Mouse (Mus musculus) lung, postnatal 0 days (tissue): ENCODE data around the gene Eif4a1. TPM values are rescaled to one million over a fixed set of nuclear protein-coding genes. Genes with fewer than 3 reads are reported as not detected.

ENCODE experiments used
- ATAC-seq: fragments of 200-750 bp; cut with Nextera tagmentation; 2 replicates; pipeline ENCODE4 v1.8.0; 2017; ENCODE audit warnings: moderate library complexity
- DNase-seq: peaks from one replicate; pipeline ENCODE4 v3.0.0-alpha.2; 2016; ENCODE audit warnings: low spot score
- H3K27ac ChIP-seq: fragments of 300-500 bp; sonication (generic); 2 replicates; pipeline ENCODE4 v1.5.1; 2014; ENCODE audit warnings: antibody characterized with exemption, mild to moderate bottlenecking, low read length, mixed read lengths
- H3K27me3 ChIP-seq: fragments of 300-500 bp; sonication (generic); replicated peaks from 2 replicates; pipeline ENCODE4 v1.6.1; 2014; ENCODE audit warnings: low read length, mixed read lengths; ENCODE audit not compliant: insufficient read depth
- H3K36me3 ChIP-seq: fragments of 300-500 bp; sonication (generic); 2 replicates; pipeline ENCODE4 v1.6.1; 2014; ENCODE audit warnings: low read length, mixed read lengths; ENCODE audit not compliant: insufficient read depth
- H3K4me1 ChIP-seq: fragments of 300-500 bp; sonication (generic); 2 replicates; pipeline ENCODE4 v1.6.1; 2014; ENCODE audit warnings: antibody characterized with exemption, low read depth, low read length, mixed read lengths; ENCODE audit not compliant: insufficient read depth
- H3K4me2 ChIP-seq: fragments of 300-500 bp; sonication (generic); replicated peaks from 2 replicates; pipeline ENCODE4 v1.6.1; 2014; ENCODE audit warnings: low read depth, mild to moderate bottlenecking, low read length, moderate library complexity, mixed read lengths
- H3K4me3 ChIP-seq: fragments of 300-500 bp; sonication (generic); 2 replicates; pipeline ENCODE4 v1.5.1; 2014; ENCODE audit warnings: low read depth, low read length
- H3K9ac ChIP-seq: fragments of 300-500 bp; sonication (generic); replicated peaks from 2 replicates; pipeline ENCODE4 v1.6.1; 2014; ENCODE audit warnings: low read depth, mild to moderate bottlenecking
- H3K9me3 ChIP-seq: fragments of 300-500 bp; sonication (generic); 2 replicates; pipeline ENCODE4 v1.6.1; 2016; ENCODE audit warnings: low read length, mixed read lengths
- CTCF ChIP-seq: IDR thresholded peaks from 2 replicates; pipeline ENCODE4 v1.5.1; 2016; ENCODE audit warnings: antibody characterized with exemption, mild to moderate bottlenecking
- EP300 ChIP-seq: IDR thresholded peaks from 2 replicates; pipeline ENCODE4 v1.6.1; 2016; ENCODE audit warnings: antibody characterized with exemption, mild to moderate bottlenecking, control low read depth
- WGBS: fragments of 180-500 bp; shearing (Covaris S2); extraction: QIAGEN DNeasy Blood & Tissue Kit; methylation state at CpG from one replicate; pipeline ENCODE4 v1.1.7; 2014; 5-methylcytosine and 5-hydroxymethylcytosine counted together
- polyA plus RNA-seq: library from polyadenylated mRNA; unstranded; fragments of >200 nt; fragmentation: Nextera tagmentation; extraction: Ambion mirVana; gene quantifications from 2 replicates; pipeline ENCODE4 v1.2.1, GENCODE M21; 2015

Eif4a1 gene
- 283 and 286 TPM in 2 replicates for polyA plus RNA-seq

- DNase-seq (peak; percentile 100), ATAC-seq (peak; percentile 94)
- H3K4me3 ChIP-seq = peak within 1 kb of the TSS; percentile 100
- H3K27ac ChIP-seq = peak within 1 kb of the TSS; percentile 100
- TF ChIP-seq CTCF = 0 out of 2 replicates have a peak, but pooled peaks have one; percentile 17
- no peak for TF ChIP-seq EP300
- WGBS = under 1% methylated on average over 36 of the region's 36 CpGs
- H3K4me2 ChIP-seq = peak within 1 kb of the TSS; percentile 67
- peaks cover 4% of the 10 kb centered on the region; the same call in 1 of the 2 replicates for H3K4me1 ChIP-seq
- no peaks in the 10 kb centered on the region for H3K27me3 ChIP-seq
- H3K36me3 ChIP-seq = peaks cover 53% of the 10 kb centered on the region
- peak within 1 kb of the TSS; percentile 99 for H3K9ac ChIP-seq
- H3K9me3 ChIP-seq = no peaks in the 10 kb centered on the region
Observed at GRCm38 (mm10) chr11:69672211-69672706, at the start of gene Eif4a1. Gene Eif4a1 (minus strand): TSS chr11:69672423.

GRCm38 (mm10) chr11:69720852-69721251, 48.6 kb upstream of the Eif4a1 start:
- Histone ChIP-seq H3K4me3 (no peak overlapping the region), H3K9ac (no peak overlapping the region), H3K36me3 (no peaks in the 10 kb centered on the region), H3K27ac (no peak overlapping the region), H3K4me1 (no peaks in the 10 kb centered on the region), H3K9me3 (no peaks in the 10 kb centered on the region), H3K27me3 (no peaks in the 10 kb centered on the region), H3K4me2 (no peak overlapping the region)
- TF ChIP-seq CTCF (no peak), EP300 (no peak)
- ATAC-seq (peak; percentile 53; the same call in 1 of the 2 replicates), DNase-seq (peak; percentile 51)
- 45% methylated on average over 6 of the region's 6 CpGs for WGBS

GRCm38 (mm10) chr11:69719423-69719822, 47.2 kb upstream of the Eif4a1 start:
- Histone ChIP-seq H3K36me3 (no peaks in the 10 kb centered on the region), H3K9ac (no peak overlapping the region), H3K4me3 (no peak overlapping the region), H3K27me3 (no peaks in the 10 kb centered on the region), H3K27ac (no peak overlapping the region), H3K4me2 (no peak overlapping the region), H3K9me3 (no peaks in the 10 kb centered on the region), H3K4me1 (no peaks in the 10 kb centered on the region)
- ATAC-seq = no peak
- 72% methylated on average over 6 of the region's 6 CpGs for WGBS
- DNase-seq = no peak
- no peak for TF ChIP-seq EP300
- peak; percentile 37 for TF ChIP-seq CTCF

GRCm38 (mm10) chr11:69718661-69719060, 46.4 kb upstream of the Eif4a1 start:
- H3K9me3 ChIP-seq = no peaks in the 10 kb centered on the region
- TF ChIP-seq EP300 (no peak), CTCF (no peak)
- DNase-seq = no peak
- WGBS = 36% methylated on average over 15 of the region's 15 CpGs
- no peak for ATAC-seq
- no peaks in the 10 kb centered on the region for H3K4me1 ChIP-seq
- no peaks in the 10 kb centered on the region for H3K27me3 ChIP-seq
- no peak overlapping the region for H3K9ac ChIP-seq
- H3K4me3 ChIP-seq = no peak overlapping the region
- H3K4me2 ChIP-seq = no peak overlapping the region
- H3K27ac ChIP-seq = no peak overlapping the region
- H3K36me3 ChIP-seq = no peaks in the 10 kb centered on the region

- whole genome bisulfite sequencing = 72% methylated on average over 4 of the region's 4 CpGs
- no peak overlapping the region for H3K9ac ChIP-seq
Observed at GRCm38 (mm10) chr11:69716953-69717352, 44.7 kb upstream of the Eif4a1 start.

GRCm38 (mm10) chr11:69715929-69716328, 43.7 kb upstream of the Eif4a1 start:
- Histone ChIP-seq H3K4me3 (no peak overlapping the region), H3K9ac (no peak overlapping the region), H3K9me3 (no peaks in the 10 kb centered on the region), H3K27me3 (no peaks in the 10 kb centered on the region), H3K4me1 (no peaks in the 10 kb centered on the region), H3K4me2 (no peak overlapping the region), H3K36me3 (no peaks in the 10 kb centered on the region), H3K27ac (no peak overlapping the region)
- peak; percentile 70 for ATAC-seq
- DNase-seq = peak; percentile 78
- WGBS = 12% methylated on average over 5 of the region's 5 CpGs
- no peak for TF ChIP-seq EP300
- TF ChIP-seq CTCF = no peak

More at GRCm38 (mm10) chr11:69716953-69717352, 44.7 kb upstream of the Eif4a1 start:
- no peak overlapping the region for H3K4me3 ChIP-seq
- H3K27ac ChIP-seq = no peak overlapping the region
- no peak for TF ChIP-seq EP300
- H3K27me3 ChIP-seq = no peaks in the 10 kb centered on the region
- ATAC-seq (no peak), DNase-seq (no peak)
- no peaks in the 10 kb centered on the region for H3K4me1 ChIP-seq
- no peak overlapping the region for H3K4me2 ChIP-seq
- H3K9me3 ChIP-seq = no peaks in the 10 kb centered on the region
- H3K36me3 ChIP-seq = no peaks in the 10 kb centered on the region
